Mouse (Mus musculus) c-Kit-negative CD71-positive TER-119-positive erythroid progenitor cells, embryonic 14.5 days (primary cell): ENCODE measurements around the gene Map3k19.

Source experiments
- DNase-seq: peaks from one replicate; pipeline ENCODE4 v3.0.0-alpha.2; 2013; ENCODE audit warnings: low read depth, low spot score

The Map3k19 gene

DNA sequence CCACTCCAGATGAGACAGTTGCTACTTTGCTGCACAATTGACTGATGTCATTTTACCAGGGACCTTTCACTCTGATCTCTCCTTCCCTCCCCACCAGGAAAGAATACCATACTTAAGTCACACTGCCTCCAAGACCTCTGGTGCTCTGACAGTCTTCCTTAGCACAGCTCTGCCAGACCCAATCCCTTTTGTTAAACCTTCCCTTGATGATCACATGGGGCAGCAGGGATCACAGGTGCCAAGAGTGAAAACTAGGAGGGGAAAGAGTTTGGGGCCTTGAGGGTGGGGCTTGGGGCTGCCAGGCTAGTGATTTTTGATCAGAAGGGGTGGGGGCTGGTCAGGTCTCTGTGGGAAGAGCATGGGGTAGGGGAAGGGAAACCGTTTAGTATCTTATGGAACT, 58.1 kb downstream of the Map3k19 start:
- DNase-seq = no peak

DNA sequence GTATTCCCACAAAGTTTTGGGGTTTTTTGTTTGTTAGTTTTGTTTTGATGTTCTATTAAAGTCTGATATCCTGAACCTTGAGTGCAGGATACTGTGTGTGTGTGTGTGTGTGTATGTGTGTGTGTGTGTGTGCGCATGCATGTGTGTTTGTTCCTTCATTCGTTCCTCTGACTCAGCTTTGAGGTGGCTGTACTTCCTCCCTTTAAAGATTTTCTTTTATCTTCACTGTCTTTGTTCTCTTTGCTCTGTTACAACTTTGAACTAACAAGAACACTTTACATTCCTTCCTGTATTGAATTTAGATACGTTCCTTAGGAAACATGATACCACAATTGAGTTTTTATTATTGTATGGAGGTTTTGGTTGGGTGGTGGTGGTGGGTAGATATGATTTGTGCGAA, 58.5 kb downstream of the Map3k19 start:
- no peak for DNase-seq

- DNase-seq = no peak
Observed at GRCm38 (mm10) chr1:127795087-127795769, 59.6 kb downstream of the Map3k19 start.

DNA sequence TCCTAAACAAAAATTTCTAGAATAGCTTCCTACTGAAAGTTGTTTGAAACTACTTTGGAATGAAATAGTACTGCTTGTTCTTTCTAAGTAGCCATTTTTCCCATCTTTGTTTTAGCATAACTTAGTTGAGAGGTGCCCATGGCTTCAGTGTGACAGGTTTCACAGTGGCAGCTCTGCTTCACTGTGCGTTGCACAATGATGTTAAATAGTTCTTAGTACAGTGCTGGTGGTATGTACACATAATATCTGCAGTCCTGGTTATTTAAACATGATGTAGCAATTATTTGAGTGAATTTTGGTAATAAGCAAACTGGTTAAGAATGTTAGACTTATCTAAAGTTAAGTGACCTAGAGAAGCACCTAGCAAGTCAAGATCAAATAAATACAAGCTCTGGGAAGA, 61.4 kb downstream of the Map3k19 start:
- no peak for DNase-seq

- DNase-seq = no peak
Observed at GRCm38 (mm10) chr1:127788943-127789342, 65.9 kb downstream of the Map3k19 start.

- no peak for DNase-seq
Observed at GRCm38 (mm10) chr1:127785882-127786281, 68.9 kb downstream of the Map3k19 start.

GRCm38 (mm10) chr1:127783862-127784261, 71.0 kb downstream of the Map3k19 start:
- DNase-seq = no peak

DNA sequence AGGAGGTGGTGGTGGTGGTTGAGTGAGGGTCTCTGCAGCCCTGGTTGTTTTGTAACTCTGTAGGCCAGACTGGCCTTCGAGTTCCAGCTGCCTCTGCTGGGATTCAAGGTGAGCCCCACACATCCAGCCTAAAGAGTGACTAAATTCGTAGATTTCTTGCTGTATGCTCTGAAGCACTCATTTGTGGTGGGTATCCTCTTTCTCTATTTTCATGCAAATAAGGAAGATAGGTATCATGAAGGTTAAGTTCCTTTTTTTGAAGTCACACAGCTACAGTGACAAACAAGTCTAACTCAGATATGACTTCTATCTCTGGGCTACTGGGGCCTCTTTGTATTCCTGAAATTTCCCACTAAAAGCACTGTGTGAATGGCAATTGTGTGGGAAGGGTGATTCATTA, 74.0 kb downstream of the Map3k19 start:
- no peak for DNase-seq

GRCm38 (mm10) chr1:127780142-127780541, 74.7 kb downstream of the Map3k19 start:
- no peak for DNase-seq

DNA sequence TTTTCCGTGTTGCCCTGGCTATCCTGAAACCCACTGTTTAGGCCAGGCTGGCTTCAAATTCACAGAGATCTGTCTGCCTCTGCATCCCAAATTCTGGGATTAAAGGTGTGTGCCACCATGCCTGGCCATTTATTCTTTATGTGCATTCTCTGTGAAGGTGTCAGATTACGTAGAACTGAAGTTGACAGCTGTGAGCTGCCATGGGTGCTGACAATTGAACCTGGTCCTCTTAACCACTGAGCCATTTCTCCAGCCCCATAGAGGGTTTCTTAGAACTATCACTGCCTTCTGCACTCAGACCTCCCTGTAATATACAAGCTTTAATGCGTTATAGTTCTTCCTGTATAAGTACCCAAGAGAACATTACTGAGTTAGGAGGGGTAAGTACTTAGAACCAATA, 76.2 kb downstream of the Map3k19 start:
- no peak for DNase-seq

- DNase-seq = no peak
Observed at GRCm38 (mm10) chr1:127776246-127776645, 78.6 kb downstream of the Map3k19 start.

GRCm38 (mm10) chr1:127775206-127775720, 79.6 kb downstream of the Map3k19 start:
- no peak for DNase-seq

DNA sequence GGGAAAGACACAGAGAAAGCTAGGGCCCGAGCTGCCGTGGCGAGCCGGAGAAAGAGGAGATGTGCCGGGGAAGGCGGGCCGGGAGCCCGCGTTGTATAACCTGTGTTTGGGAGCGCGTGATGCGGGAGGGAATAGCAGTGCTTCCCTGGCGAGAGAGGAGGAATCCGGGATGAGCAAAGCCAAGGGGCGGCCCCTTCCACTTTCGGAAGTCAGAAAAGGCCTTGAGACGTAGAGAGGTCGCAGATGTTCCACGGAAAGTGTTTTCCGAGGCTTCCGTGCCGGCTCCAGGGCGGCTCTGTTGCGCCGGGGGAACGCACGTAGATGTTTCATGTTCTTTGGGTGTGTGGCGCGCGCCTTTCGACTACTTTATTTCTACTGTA, 80.3 kb downstream of the Map3k19 start:
- DNase-seq = no peak

DNA sequence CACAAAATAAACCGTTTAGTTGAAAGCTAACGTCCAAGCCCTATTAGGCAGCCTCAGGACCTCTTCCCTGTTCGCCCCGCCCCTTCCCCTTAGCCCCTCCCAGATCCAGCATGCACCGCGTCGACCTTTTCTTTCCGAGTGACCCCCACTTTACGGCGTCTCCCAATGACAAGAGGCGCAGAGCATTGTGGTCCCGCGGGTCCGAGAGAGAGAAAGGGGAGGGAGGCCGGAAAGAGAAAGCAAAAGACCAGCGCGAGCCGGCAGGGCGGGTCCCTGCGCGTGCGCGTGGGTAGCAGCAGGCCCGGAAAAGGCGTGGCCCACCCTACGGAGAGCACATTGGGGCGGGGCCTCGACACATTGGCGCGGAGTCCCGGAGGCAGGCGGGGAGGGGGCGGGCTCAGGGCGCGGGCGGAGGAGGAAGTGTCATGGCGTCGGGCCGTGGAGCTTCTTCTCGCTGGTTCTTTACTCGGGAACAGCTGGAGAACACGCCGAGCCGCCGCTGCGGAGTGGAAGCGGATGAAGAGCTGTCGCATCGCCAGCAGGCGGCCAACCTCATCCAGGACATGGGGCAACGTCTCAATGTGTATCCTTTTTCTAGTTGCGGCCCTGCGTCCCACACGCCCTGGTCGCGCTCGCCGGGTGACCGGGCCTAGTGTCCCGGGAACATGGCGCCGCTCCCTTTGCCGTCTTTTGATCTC, 80.9 kb downstream of the Map3k19 start, which contains the start of gene Ccnt2:
Gene Ccnt2, plus strand, starts transcription at position 362 of the 698 bp plus-strand sequence.
- DNase-seq = peak; percentile 96

DNA sequence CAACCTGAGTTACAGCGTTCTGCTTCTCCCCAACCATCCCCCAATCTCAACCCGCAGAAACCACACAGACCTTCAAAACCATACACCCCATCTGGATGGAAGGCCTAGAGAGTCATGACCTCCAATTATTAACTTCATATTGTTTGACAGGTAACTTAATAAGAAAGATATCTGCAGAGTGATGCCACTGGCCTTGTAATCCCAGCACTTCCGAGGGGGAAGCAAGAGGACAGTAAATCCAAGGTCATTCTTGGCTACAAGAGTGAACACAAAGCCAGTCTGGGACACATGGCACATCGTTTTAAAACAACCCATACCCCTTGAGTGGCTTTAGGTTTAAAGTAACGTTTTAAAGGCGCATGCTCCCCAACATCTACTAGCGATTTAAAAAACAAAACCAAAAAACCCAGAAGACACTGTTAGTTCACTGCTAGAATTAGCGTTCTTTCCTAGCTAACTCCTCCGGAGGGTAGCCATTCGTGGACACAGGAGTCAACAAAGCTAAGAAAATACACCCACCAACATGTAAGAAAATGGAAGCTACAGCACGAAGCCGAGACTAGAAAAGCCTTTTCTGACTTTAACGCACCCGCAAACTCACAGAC, 81.5 kb downstream of the Map3k19 start:
- DNase-seq = no peak

DNA sequence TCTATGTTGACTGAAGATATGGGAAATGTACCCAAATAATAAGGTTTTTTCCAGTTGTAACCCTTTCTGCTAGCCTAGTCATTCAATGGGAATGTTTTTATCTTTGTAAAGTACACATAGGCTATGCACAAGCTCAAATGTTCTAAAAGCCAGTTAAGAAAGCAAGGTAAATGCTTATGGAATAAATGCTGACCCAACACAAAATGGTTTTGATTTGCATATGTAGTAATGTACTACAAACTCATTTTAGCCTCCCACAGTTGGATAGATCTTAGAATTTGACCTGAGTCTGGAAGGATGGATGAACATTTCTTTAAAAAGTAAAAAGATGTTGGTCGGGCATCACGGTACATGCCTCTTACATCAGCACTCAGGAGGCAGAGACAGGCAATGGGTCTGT, 88.1 kb downstream of the Map3k19 start:
- DNase-seq = no peak

DNA sequence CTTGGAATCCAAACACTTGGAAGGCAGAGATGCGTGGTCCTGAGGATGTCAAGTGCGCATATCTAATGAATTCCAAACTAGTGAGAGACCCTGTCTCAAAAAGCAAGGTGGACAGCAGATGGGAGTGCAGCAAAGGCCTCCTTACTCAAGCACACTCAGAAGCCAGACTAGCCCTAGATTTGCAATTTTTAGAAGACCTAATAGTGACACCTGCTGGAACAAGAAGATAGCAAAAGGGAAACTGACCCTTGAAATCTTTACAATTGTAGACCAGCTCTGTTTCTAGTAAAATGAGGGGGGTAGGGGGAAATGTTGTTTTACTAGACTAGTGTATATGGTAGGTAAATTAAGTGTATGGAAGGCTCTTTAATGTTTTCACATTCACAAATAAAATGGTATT, 89.4 kb downstream of the Map3k19 start:
- DNase-seq = no peak
